Mouse (Mus musculus) stomach, postnatal 0 days (tissue): Measurements from ENCODE around the gene Pik3cg. TPM values are rescaled to one million over a fixed set of nuclear protein-coding genes. Genes with fewer than 3 reads are reported as not detected.

Source experiments
- ATAC-seq: fragments of 200-750 bp; cut with Nextera tagmentation; 2 replicates; pipeline ENCODE4 v1.8.0; 2017; ENCODE audit not compliant: low FRiP score, low TSS enrichment
- DNase-seq: peaks from one replicate; pipeline ENCODE4 v3.0.0-alpha.2; 2016; ENCODE audit warnings: low spot score
- H3K27ac ChIP-seq: fragments of 300-500 bp; sonication (generic); replicated peaks from 2 replicates; pipeline ENCODE4 v1.5.1; 2014; ENCODE audit warnings: mild to moderate bottlenecking, control low read depth
- H3K27me3 ChIP-seq: fragments of 300-500 bp; sonication (generic); 2 replicates; pipeline ENCODE4 v1.6.1; 2014; ENCODE audit warnings: low read length; ENCODE audit not compliant: control insufficient read depth, insufficient read depth
- H3K36me3 ChIP-seq: fragments of 300-500 bp; sonication (generic); 2 replicates; pipeline ENCODE4 v1.6.1; 2014; ENCODE audit warnings: low read length, mixed read lengths; ENCODE audit not compliant: control insufficient read depth, insufficient read depth
- H3K4me1 ChIP-seq: fragments of 300-500 bp; sonication (generic); replicated peaks from 2 replicates; pipeline ENCODE4 v1.6.1; 2014; ENCODE audit warnings: antibody characterized with exemption; ENCODE audit not compliant: control insufficient read depth, insufficient read depth
- H3K4me2 ChIP-seq: fragments of 300-500 bp; sonication (generic); replicated peaks from 2 replicates; pipeline ENCODE4 v1.6.1; 2014; ENCODE audit warnings: low read depth, mild to moderate bottlenecking, control low read depth, moderate library complexity
- H3K4me3 ChIP-seq: fragments of 300-500 bp; sonication (generic); 2 replicates; pipeline ENCODE4 v1.5.1; 2014; ENCODE audit warnings: low read depth, low read length, control low read depth
- H3K9ac ChIP-seq: fragments of 300-500 bp; sonication (generic); 2 replicates; pipeline ENCODE4 v1.6.1; 2014; ENCODE audit warnings: mild to moderate bottlenecking, low read length, control low read depth, mixed read lengths
- H3K9me3 ChIP-seq: fragments of 300-500 bp; sonication (generic); 2 replicates; pipeline ENCODE4 v1.6.1; 2016; ENCODE audit warnings: low read length; ENCODE audit not compliant: control insufficient read depth
- CTCF ChIP-seq: IDR thresholded peaks from 2 replicates; pipeline ENCODE4 v1.5.1; 2016; ENCODE audit warnings: antibody characterized with exemption, low read depth, mild to moderate bottlenecking, moderate library complexity
- EP300 ChIP-seq: optimal IDR thresholded peaks from 2 replicates; pipeline ENCODE3; 2016; ENCODE audit warnings: antibody characterized with exemption
- WGBS: fragments of 180-500 bp; shearing (Covaris S2); extraction: QIAGEN DNeasy Blood & Tissue Kit; methylation state at CpG from one replicate; pipeline ENCODE4 v1.1.7; 2014; 5-methylcytosine and 5-hydroxymethylcytosine counted together
- polyA plus RNA-seq: library from polyadenylated mRNA; unstranded; fragments of >200 nt; fragmentation: Nextera tagmentation; extraction: Ambion mirVana; gene quantifications from 2 replicates; pipeline ENCODE4 v1.2.1, GENCODE M21; 2015

The Pik3cg gene
- polyA plus RNA-seq, 1 experiment from 2014 or later: 1.6 TPM

DNA sequence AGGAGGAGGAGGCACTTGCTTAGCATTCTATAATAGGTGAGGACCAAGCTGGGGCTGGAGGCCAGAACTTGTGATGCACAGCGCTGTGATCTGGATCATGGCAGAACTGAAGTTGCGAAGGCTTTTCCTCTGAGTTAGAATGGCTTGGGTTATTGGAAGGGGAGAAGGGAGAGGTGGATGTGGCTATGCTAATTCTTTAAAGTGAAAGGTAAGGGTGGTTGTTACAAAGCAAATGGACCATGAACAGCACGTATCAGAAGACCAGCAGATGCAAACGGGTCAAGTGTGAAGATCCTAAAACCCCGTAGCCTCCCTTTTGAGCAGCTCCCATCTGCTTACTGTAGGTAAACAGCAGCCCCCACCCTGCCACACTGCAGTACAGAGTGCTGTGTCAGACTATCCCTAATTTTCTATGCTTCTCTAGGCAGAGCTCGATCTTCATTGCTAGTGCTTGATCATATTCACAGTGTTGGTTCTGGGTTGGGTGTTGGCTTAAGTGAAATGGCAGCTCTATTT, 7.3 kb downstream of the Pik3cg start:
- ATAC-seq: no peak
- TF ChIP-seq EP300: no peak
- TF ChIP-seq CTCF: no peak
- H3K4me2 ChIP-seq: no peak overlapping the region
- H3K9me3 ChIP-seq: no peaks in the 10 kb centered on the region
- no peak overlapping the region for H3K27ac ChIP-seq
- no peak overlapping the region for H3K9ac ChIP-seq
- H3K4me1 ChIP-seq: no peaks in the 10 kb centered on the region
- H3K36me3 ChIP-seq: no peaks in the 10 kb centered on the region
- H3K4me3 ChIP-seq: no peak overlapping the region
- no peaks in the 10 kb centered on the region for H3K27me3 ChIP-seq
- DNase-seq: no peak
- 87% methylated on average over 6 of the region's 6 CpGs for WGBS

DNA sequence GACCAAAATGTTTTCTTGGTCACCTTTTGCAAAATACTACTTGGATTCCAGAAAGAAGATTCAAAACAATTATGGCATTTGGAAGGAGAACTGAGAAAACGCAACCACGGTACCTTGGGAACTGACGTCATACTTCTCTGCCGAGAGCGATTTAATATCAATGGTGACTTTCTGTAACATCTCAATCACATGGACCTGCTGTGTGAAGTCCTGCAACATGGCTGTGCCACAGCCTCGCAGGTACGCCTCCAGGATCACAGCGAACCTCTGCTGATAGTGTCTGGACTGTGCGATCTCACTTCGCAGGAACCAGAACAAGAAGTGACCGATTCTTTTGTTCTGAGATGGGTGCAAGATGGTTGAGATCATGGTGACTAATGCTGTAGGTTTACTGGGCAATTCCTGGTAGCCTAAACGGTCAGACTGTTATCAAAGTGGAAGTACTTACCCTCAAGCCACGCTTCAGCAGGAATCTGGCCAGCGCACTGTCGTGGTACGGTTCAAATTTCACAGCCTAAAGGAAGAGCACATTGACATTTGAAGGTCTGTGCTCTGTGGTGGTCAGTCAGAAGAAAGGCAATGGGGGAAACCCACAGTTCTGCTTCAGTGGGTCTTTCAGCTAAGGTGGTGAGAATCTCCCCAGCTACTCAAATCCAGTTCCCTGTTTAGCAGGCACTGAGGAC, 7.9 kb downstream of the Pik3cg start:
- Histone ChIP-seq H3K36me3 (no peaks in the 10 kb centered on the region), H3K27me3 (no peaks in the 10 kb centered on the region), H3K4me2 (no peak overlapping the region), H3K9ac (no peak overlapping the region), H3K4me1 (no peaks in the 10 kb centered on the region), H3K9me3 (no peaks in the 10 kb centered on the region), H3K27ac (no peak overlapping the region), H3K4me3 (no peak overlapping the region)
- ATAC-seq: no peak
- no peak for DNase-seq
- TF ChIP-seq CTCF (no peak), EP300 (no peak)
- WGBS: 85% methylated on average over 16 of the region's 16 CpGs

DNA sequence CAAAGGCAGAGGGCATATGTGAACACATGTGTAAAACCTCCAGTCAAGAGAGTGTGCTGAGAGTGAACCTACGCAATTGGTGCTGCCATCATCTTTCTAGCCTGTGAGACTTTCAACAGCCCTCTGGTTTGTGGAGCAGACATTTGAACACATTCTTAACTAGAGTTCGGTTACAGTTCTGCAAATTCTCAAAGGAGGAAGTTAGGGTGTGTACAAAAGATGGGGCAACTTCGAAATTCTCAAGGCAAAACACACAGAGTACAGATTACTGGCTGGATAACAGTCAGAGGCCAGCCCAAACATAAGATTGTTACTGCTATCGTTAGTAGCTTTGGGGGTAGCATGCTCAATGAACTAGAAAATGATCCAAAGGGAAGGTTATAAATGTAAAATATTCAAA, 9.0 kb downstream of the Pik3cg start:
- Histone ChIP-seq H3K9ac (no peak overlapping the region), H3K36me3 (no peaks in the 10 kb centered on the region), H3K4me1 (no peaks in the 10 kb centered on the region), H3K27me3 (no peaks in the 10 kb centered on the region), H3K4me3 (no peak overlapping the region), H3K9me3 (no peaks in the 10 kb centered on the region), H3K27ac (no peak overlapping the region), H3K4me2 (no peak overlapping the region)
- no peak for TF ChIP-seq EP300
- no peak for TF ChIP-seq CTCF
- 65% methylated on average over 4 of the region's 4 CpGs for WGBS
- no peak for ATAC-seq
- no peak for DNase-seq

DNA sequence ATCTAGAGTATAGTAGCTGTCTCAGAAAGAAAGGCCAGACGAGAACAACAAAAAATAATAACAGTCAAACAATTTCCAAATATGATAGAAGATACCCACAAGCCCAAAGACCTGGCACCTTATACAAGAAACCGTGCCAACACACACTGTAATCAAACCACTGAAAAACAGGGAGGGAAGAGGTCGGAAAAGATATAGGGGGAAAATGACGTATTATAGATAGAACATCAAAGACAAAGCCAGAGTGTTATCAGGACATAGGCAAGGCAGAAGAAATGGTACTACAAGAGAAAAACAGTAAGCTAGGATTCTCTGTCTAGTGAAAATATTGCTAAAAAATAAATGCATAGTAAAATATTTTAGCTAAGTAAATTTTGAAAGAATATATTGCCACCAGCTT, 10.4 kb downstream of the Pik3cg start:
- ATAC-seq: no peak
- 82% methylated on average over 4 of the region's 4 CpGs for WGBS
- TF ChIP-seq EP300 (no peak), CTCF (no peak)

DNA sequence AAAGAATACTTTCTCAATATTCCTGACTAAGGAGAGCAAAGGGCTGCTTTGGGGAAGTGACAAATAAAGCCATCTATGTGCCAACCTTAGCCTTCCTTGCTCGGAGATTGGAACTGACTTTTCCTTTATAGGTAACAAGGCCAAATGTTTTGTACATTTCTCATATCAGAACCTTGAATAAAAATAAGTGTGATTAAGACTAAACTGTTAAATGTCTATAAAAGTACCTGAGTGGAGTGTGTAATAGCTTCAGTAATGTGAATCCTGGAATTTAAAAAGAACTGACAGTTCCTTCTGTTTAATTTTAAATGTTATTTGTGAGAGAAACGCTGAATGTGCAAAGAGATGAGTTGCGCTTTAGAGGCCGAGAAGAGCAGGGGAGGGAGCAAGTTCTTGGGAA, 13.5 kb downstream of the Pik3cg start:
- H3K4me1 ChIP-seq: no peaks in the 10 kb centered on the region

More for the DNA sequence above, 10.4 kb downstream of the Pik3cg start:
- Histone ChIP-seq H3K9ac (no peak overlapping the region), H3K27ac (no peak overlapping the region), H3K27me3 (no peaks in the 10 kb centered on the region), H3K4me1 (no peaks in the 10 kb centered on the region), H3K4me3 (no peak overlapping the region), H3K4me2 (no peak overlapping the region), H3K36me3 (no peaks in the 10 kb centered on the region), H3K9me3 (no peaks in the 10 kb centered on the region)
- no peak for DNase-seq

DNA sequence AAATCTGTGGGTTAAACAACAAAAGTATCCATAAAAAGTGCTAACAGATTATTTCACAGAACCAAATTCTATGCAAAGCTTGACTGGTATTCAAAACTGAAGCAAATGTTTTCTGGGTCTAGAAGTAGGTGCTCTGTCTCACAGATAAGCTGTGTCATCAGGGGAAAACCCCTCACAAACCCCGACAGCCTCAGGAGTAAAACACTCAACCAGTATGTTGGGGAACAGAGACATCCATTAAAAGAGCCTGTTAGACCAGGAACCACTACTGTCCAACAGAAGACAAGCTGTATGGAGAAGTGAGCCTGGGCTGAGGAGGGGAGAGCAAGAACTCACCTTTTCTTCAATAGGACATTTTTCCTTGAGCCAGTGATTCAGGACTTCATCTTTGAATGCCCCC, 14.1 kb downstream of the Pik3cg start:
- Histone ChIP-seq H3K4me2 (no peak overlapping the region), H3K27ac (no peak overlapping the region), H3K36me3 (no peaks in the 10 kb centered on the region), H3K9ac (no peak overlapping the region), H3K27me3 (no peaks in the 10 kb centered on the region), H3K9me3 (no peaks in the 10 kb centered on the region), H3K4me1 (no peaks in the 10 kb centered on the region), H3K4me3 (no peak overlapping the region)
- WGBS: 75% methylated on average over 1 of the region's 1 CpGs
- ATAC-seq (no peak), DNase-seq (no peak)
- TF ChIP-seq CTCF (no peak), EP300 (no peak)

More for the DNA sequence above, 13.5 kb downstream of the Pik3cg start:
- ATAC-seq (no peak), DNase-seq (no peak)
- no peaks in the 10 kb centered on the region for H3K27me3 ChIP-seq
- H3K27ac ChIP-seq: no peak overlapping the region
- WGBS: 81% methylated on average over 4 of the region's 4 CpGs
- TF ChIP-seq CTCF (no peak), EP300 (no peak)
- H3K4me3 ChIP-seq: no peak overlapping the region
- H3K9me3 ChIP-seq: no peaks in the 10 kb centered on the region
- H3K4me2 ChIP-seq: no peak overlapping the region
- no peak overlapping the region for H3K9ac ChIP-seq
- H3K36me3 ChIP-seq: no peaks in the 10 kb centered on the region
